In genomic region chr10:16652450-16652849, GRCm38 (mm10) we compare ENCODE assay signal across 26 mouse cellular contexts.
DNase-seq lines count a peak whose midpoint lies in the region; ATAC-seq and TF ChIP-seq lines count a peak whose summit lies in the region.
"Had no signal": no experiment of that assay in that cellular context is flagged by ENCODE, and none has a peak within 500 bp of the region (broad histone marks: within the 10 kb centered on the region; RNA-seq: fewer than 3 reads in every experiment).

No protein-coding gene starts in this region.

- peak overlapping the region; percentile 93 for H3K27ac ChIP-seq in bone marrow macrophage, adult 2 months (ENCODE audit: insufficient read depth, low read depth, low read length)
- H3K27ac ChIP-seq: hindbrain, embryonic 14.5 days; liver, embryonic 14.5 days; midbrain, embryonic 12.5 days; neural tube, embryonic 12.5 days; stomach, embryonic 15.5 days had no signal

- no peak for TF ChIP-seq POLR2A in bone marrow macrophage, adult 2 months (IDR thresholded peaks at IDR 0.05; ENCODE audit: borderline replicate concordance, low read depth, low read length)

- no peak overlapping the region for H3K4me3 ChIP-seq in bone marrow macrophage, adult 2 months (ENCODE audit: insufficient read depth, low read length)
- H3K4me3 ChIP-seq: heart, embryonic 12.5 days; midbrain, embryonic 12.5 days; neural tube, embryonic 12.5 days; stomach, embryonic 15.5 days had no signal

- H3K4me1 ChIP-seq in bone marrow macrophage, adult 2 months (ENCODE audit: control insufficient read depth, insufficient read depth, low read length) = peaks cover 31% of the 10 kb centered on the region
- H3K4me1 ChIP-seq: midbrain, embryonic 12.5 days; neural tube, embryonic 12.5 days; stomach, embryonic 15.5 days had no signal

- ATAC-seq in megakaryocyte progenitor cell, adult 5-6 weeks (replicated peaks; ENCODE audit: poor library complexity) = peak; percentile 96
- ATAC-seq: CD4-positive, CD25-positive, alpha-beta regulatory T cell, adult 4 months; forebrain, embryonic 16.5 days had no signal

- no peak for TF ChIP-seq CTCF in bone marrow macrophage, adult 2 months (IDR thresholded peaks at IDR 0.05; ENCODE audit: low read depth, low read length)

- DNase-seq in lung, postnatal 36 days = peak; percentile 10
- DNase-seq in lung, adult 18-20 months = no peak
- no peak for DNase-seq in cerebellum, adult 9-10 months
- DNase-seq in spleen, postnatal 4 days (ENCODE audit: low spot score in 2 of 2) = no peak
- no peak for DNase-seq in adrenal gland, adult (ENCODE audit: inconsistent age in 2 of 2, low spot score in 1 of 2)
- DNase-seq: adrenal gland, postnatal 10 days; cerebellum, adult 11 months; cerebellum, postnatal 14 days; embryo, embryonic 11 days; heart, postnatal 14 days; kidney, adult 9 months; kidney, postnatal 36 days; lung, postnatal 4 days; right cerebral cortex, adult 18-20 months; thymus, adult 18-20 months; thymus, postnatal 4 days had no signal
